Mouse (Mus musculus) heart, postnatal 36 days (tissue): ENCODE data around the gene Pgm2l1. TPM values are rescaled to one million over a fixed set of nuclear protein-coding genes. Genes with fewer than 3 reads are reported as not detected.

Source experiments
- DNase-seq, 2 experiments: peaks; one replicate each; pipeline ENCODE4 v3.0.0; 2021 to 2022
- intact Hi-C: fragments of 180-260 bp; cut with DNase I; formaldehyde crosslinking; loops from one replicate; pipeline ENCODE4 v1.15.1; 2025
- total RNA-seq, 2 experiments: library from RNA; stranded (reverse); gene quantifications; 2 replicates each; pipeline ENCODE4 v1.2.3; 2021

The Pgm2l1 gene
- 1 to 10 TPM; 6.4 to 8.6 TPM for total RNA-seq

GRCm38 (mm10) chr7:100227158-100227875 lies at the start of gene Pgm2l1:
Gene Pgm2l1 (plus strand): TSS chr7:100227394.
- intact Hi-C loops = no loop called here
- peak; percentile 95 to 97 for DNase-seq

DNA sequence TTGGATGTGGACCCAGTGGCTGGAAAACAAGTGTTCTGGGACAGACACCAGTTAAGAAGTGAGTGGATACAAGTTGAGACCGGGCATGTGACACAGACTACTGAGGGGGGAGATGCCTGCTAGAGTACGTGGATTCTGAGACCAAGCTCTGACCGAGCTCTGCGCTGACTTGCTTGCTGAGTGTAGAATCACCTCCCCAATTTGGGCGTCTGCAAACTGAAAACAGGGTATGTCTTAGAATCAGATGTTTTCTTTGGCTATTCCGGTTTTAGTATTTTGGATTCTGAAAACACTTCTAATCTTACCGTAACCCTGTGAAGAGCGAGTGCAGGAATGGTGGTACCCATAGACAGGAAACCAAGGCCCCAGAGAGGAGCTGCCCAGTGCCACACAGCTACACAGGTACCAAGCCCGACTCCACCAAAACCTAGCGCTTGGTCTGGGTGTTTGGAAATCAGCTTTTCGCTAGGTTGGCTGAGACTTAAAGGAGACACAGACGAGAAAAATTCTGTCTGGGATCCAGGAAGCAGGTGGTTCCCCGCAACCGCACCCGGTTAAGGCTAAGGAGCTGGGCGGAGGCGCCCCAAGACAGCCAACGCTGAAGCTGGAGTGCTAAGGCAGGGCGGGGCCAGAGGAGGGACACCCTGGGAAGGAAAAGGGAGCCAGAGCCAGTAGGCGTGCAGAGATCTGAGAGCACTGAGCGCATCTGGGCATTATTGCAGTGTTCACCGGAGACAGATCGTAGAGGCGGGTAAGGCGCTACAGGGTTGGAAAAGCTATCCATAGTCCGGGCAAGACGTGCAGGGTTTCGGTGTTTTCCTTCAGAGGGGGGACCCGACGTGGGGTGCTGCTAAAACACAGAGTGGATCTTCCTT lies 48.9 kb upstream of the Pgm2l1 start:
- intact Hi-C loops = no loop called here
- DNase-seq = peak; percentile 55 to 59

DNA sequence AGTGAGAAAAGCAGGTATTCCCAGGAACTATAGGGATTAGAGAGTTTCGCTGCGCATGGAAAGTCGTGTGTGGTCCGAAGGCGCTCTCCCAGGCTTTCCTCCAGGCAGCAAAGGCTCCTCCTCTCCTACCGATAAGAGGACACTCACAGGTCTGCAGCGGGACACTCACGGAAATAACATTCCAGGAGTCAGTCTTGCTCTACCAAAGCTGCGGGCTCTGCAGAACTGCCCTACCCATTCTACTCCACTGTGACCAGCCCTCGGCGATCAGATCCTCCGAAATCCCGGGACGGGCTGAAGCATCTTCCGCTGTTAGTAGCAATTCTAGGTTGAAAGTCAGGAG lies 48.3 kb upstream of the Pgm2l1 start:
- DNase-seq = no peak

GRCm38 (mm10) chr7:100179394-100179793 lies 47.8 kb upstream of the Pgm2l1 start:
- intact Hi-C loops = no loop called here
- DNase-seq = no peak

More for the DNA sequence above, 48.3 kb upstream of the Pgm2l1 start:
- intact Hi-C loops = no loop called here

GRCm38 (mm10) chr7:100179836-100180407 lies 47.3 kb upstream of the Pgm2l1 start:
- intact Hi-C loops = no loop called here
- DNase-seq = no peak

DNA sequence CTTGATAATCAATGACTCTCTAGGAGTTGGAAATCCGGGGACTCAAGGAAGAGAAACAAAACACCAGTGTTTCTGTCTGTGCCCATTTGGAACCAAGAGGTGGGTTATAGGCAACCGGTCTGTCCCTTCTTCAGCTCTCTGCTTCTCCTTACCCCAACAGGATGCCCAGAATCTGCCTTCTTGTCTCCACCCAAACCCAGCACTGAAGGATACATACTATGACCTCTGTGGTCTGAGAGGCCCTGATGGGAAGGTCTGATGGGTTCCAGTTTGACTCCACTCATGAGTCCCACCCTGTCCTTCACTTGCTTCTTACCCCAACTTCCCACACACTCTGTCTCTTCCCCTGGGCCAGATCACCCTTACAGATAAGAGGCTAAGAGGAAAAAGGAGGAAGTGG lies 46.0 kb upstream of the Pgm2l1 start:
- intact Hi-C loops = no loop called here
- DNase-seq = no peak

GRCm38 (mm10) chr7:100181614-100182013 lies 45.6 kb upstream of the Pgm2l1 start:
- no peak for DNase-seq
- intact Hi-C loops = no loop called here

DNA sequence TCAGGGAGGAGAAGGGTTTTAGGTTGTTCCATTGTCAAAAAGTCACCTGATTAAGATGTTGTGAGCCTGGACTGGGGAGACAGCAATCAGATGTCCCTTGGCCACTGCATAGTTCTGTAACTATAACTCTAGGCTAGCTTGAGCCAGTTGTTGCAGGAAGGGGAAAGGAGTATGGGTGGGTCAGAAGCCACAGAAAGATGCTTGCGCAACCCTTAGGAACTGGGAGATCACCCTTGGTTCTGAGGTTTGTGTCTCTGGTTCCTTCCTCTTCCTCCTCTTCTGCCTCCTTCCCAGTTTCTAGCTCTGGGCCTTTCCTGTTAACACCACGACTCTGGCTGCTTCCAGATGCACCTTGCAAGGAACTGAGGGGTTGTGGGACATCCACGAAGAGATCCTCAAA lies 44.8 kb upstream of the Pgm2l1 start:
- no peak for DNase-seq
- intact Hi-C loops = no loop called here

DNA sequence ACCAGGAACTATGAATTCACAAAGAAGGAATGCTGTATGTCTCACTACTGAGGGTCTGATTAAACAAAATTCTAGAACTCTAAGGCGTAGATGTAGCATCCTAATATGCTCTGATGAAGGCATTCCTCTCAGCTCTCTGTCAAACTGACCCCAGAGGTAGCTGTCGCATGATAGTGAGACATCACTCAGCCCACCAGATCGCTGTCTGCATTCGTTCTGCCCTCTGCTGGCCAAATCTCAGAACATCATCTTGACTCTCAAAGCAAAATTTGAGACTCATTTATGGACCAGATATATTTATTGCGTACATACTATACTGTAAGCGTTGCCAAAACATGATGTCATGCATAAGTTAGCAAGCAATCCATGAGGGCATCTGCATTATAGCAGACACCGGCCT lies 39.6 kb upstream of the Pgm2l1 start:
- peak; percentile 19 to 59 for DNase-seq

DNA sequence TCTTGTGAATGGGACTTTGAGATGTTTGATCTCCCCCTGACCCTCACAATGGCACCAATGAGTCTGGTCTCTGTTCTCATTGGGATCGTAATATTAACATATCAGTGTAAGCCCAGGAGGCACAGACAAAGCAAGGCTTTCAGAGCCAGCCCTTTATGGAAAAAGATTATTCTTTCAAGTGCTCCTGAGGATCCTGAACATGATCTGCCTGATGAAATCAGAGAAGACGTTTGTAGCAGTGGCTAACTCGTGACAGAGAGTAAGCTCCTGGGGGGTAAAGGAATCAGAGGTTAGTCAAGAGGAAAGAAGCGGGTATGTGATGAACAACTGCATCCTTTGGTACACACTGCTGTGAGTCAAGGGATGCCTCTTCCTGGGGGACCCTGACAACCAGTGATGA lies 37.0 kb upstream of the Pgm2l1 start:
- intact Hi-C loops = no loop called here
- DNase-seq = no peak

More for the DNA sequence above, 39.6 kb upstream of the Pgm2l1 start:
- intact Hi-C loops = loop anchor here (1.0 to 5.0 kb wide), 4 partner anchors 28 to 199 kb away; partner anchors contain the start of genes Chrdl2 and Lipt2

DNA sequence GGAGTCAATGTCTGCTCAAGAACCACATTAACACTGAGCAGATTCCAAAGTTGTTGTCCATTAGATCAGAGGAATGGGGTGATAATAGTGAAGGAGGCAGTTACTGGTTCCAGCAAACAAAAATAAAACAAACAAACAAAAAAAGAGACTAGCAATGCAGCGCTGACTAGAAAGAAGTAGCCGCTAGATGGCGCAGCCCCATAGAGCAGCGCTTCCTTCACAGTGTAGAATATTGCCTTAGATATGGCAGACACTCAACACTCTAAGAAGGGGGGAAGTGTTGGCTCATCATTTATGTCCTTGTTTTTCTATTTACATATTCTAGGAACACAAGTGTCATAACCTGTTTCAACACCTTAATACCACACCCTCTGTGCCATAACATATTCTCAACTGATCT lies 36.4 kb upstream of the Pgm2l1 start:
- intact Hi-C loops = loop anchor here (1.0 kb wide), 1 partner anchor 44 kb away; no protein-coding TSS in a partner anchor
- peak; percentile 43 to 67 for DNase-seq

DNA sequence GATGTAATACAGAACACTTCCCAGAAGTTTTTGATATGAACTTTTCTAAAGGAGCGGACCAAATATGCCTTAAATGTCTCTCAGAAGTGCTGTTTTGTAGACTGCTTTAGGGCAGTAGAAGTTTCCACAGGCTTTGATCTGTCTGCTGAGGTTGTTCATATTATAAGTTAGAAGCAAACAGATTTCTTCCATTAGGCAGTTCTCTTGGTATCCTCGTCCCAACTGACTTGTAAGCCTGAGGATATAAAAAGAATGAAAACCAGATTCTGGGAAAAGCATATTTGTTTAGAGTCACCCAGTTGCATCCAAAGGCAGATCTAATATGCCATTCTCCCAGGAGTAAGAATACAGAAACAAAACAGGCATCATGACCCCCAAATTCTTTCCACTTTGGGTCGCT lies 26.0 kb upstream of the Pgm2l1 start:
- intact Hi-C loops = no loop called here
- no peak for DNase-seq

DNA sequence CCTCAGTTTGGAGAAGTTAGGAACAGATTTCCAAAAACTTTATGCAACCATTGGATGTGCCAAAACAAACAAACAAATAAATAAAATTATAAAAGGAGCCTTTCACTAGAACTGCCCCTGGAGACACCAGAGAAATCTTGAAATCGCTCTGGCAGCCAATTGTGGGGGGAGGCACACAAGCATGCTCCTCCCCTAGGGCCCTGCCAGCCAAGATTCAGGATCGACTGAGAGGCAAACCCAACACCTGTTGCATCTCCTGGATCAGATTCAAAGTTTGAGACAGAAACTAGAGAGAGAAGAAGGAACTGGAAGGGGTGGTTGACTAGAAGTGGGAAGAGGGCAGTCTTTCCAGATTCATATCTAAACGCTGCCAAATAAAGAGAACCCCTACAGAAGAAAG lies 23.6 kb upstream of the Pgm2l1 start:
- intact Hi-C loops = no loop called here
- no peak for DNase-seq

GRCm38 (mm10) chr7:100204871-100205270 lies 22.3 kb upstream of the Pgm2l1 start:
- DNase-seq = no peak
- intact Hi-C loops = no loop called here

DNA sequence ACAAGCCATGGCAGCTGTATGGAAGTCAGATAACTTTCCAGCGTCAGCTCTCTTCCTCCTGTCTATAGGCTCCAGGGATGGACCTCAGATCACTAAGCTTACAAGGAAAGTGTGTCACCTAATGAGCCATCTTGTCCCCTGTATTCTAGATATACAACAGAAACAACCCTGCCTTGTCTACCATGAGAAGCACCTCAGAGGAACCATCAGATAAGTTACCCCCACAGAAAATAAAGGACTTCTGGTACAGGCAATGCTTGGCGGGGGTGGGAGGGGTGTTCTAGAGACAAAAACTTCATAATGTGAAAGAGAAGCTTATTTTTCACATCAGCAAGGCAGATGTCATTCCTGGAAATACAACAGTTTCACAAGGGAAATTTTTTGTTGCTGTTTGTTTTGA lies 21.1 kb upstream of the Pgm2l1 start:
- no peak for DNase-seq
- intact Hi-C loops = no loop called here

- DNase-seq = no peak
- intact Hi-C loops = no loop called here
These were observed 19.3 kb upstream of the Pgm2l1 start for GRCm38 (mm10) chr7:100207886-100208285.

GRCm38 (mm10) chr7:100214310-100214709 lies 12.9 kb upstream of the Pgm2l1 start:
- DNase-seq = no peak
- intact Hi-C loops = no loop called here

DNA sequence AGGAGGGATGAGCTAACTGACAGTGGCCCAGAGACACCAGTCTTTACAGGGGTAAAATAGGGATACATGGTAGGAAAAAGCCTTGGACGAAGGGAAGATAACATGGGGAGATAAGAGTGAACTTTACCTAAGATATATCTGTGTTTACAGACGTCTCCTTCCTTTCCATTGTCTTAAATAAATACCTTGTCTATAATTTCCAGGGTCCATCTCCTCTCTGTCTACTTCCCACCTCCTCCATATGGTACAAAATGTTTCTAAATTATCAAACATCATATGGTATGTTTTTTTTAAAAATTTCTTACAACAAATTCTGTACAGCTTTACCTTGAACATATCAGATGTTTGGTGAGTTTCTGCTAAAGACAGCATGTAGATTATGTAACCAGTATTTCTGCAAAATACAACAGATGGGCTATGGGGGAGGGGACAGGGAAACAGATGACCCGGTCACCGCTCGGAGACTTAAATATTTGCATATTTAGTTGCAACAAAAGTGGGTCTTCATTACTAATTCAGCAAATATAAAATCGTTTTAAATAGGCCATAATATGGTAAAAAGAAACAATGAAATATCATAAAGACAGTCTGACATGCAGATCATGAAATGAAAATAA lies 12.0 kb upstream of the Pgm2l1 start:
- no peak for DNase-seq
- intact Hi-C loops = no loop called here

GRCm38 (mm10) chr7:100215976-100216375 lies 11.2 kb upstream of the Pgm2l1 start:
- intact Hi-C loops = no loop called here
- no peak for DNase-seq

DNA sequence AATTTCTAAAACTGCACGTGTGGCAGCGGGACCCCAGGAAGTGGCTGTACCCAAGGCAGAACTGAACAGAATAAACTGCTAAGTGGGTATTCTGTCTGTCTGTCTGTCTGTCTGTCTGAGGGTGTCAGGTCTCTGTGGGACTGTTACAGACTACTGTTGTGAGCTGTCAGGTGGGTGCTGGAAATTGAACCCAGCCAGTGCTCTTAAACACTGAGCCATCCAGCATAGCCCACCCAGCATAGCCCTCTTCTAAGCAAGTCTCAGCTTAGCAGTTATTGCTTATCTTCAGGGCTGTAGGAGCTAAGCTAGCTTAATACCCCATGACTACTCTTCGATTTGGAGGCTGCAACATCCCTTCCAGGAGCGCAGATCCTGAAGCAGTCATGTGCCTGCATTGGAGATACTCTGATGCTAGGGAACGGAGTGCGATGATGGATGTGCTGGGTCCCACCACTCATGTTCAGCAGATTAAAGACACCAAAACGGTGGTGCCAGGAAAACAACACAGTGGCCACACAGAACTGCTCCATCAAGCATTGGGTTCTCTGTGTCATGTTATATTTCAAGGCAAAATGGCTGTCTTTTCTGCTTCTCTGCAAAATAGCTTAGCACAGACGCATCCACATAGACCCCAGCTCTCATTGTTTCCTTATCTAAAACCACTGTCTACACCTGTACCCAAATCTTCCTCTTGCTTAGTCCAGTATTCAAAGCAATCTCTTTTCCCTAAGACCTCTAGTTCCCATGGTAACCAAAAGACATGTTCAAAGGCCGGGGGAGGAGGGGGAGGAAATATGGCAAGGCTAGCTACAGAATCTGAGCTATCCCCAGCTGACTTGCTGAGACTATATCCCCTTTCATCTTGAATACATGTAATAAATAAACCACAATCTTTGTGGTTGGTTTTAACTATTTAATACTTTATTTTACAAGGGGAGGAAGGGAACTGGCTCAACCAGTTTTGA lies 10.3 kb upstream of the Pgm2l1 start:
- intact Hi-C loops = no loop called here

More for the DNA sequence above, 10.3 kb upstream of the Pgm2l1 start:
- no peak for DNase-seq
